Mouse (Mus musculus) G1E (cell line): ENCODE results near the gene Apobec3. TPM values are rescaled to one million over a fixed set of nuclear protein-coding genes. Genes with fewer than 3 reads are reported as not detected.
"Not testable (repeated sequence)": the region's sequence is repeated elsewhere in the genome, so short reads cannot be mapped to it uniquely, and the experiment has no call there.

Source experiments
- ATAC-seq: 2 replicates; pipeline ENCODE4 v1.8.0; 2016; ENCODE audit warnings: mild to moderate bottlenecking; ENCODE audit not compliant: insufficient number of reproducible peaks, poor library complexity, low FRiP score, severe bottlenecking; ENCODE audit errors: extremely low read depth
- DNase-seq: peaks from one replicate; pipeline ENCODE4 v3.0.0; 2012; ENCODE audit warnings: low spot score
- H3K27me3 ChIP-seq: 2 replicates; pipeline ENCODE4 v1.6.1; 2012; ENCODE audit warnings: mild to moderate bottlenecking, low read length, inconsistent platforms; ENCODE audit not compliant: insufficient read depth
- H3K36me3 ChIP-seq: replicated peaks from 2 replicates; pipeline ENCODE3; 2012; ENCODE audit warnings: mild to moderate bottlenecking, inconsistent platforms
- H3K4me1 ChIP-seq: 2 replicates; pipeline ENCODE4 v1.6.1; 2012; ENCODE audit warnings: low read depth, low read length, inconsistent platforms, mixed read lengths; ENCODE audit not compliant: insufficient read depth
- H3K4me3 ChIP-seq: 2 replicates; pipeline ENCODE4 v1.5.1; 2012; ENCODE audit warnings: low read depth, mild to moderate bottlenecking, inconsistent platforms, low read length, moderate library complexity, mixed read lengths
- H3K9me3 ChIP-seq: replicated peaks from 2 replicates; pipeline ENCODE4 v1.6.1; 2012; ENCODE audit warnings: inconsistent platforms
- CTCF ChIP-seq: IDR thresholded peaks from 2 replicates; pipeline ENCODE4 v1.5.1; 2012; ENCODE audit warnings: low read depth, low read length, inconsistent platforms, mixed read lengths
- GATA1 ChIP-seq: IDR thresholded peaks from 2 replicates; pipeline ENCODE4 v1.6.1; 2012; ENCODE audit warnings: borderline replicate concordance, low read length, inconsistent platforms, mixed read lengths
- GATA2 ChIP-seq: IDR thresholded peaks from 2 replicates; pipeline ENCODE4 v1.6.1; 2012; ENCODE audit warnings: low read depth, low read length, inconsistent platforms, borderline replicate concordance
- POLR2AphosphoS5 ChIP-seq: IDR thresholded peaks from 2 replicates; pipeline ENCODE4 v1.6.1; 2012; ENCODE audit warnings: low read depth, low read length, inconsistent platforms; ENCODE audit not compliant: insufficient replicate concordance
- TAL1 ChIP-seq: conservative IDR thresholded peaks from 2 replicates; pipeline ENCODE4 v1.6.1; 2012; ENCODE audit warnings: low read depth, low read length, inconsistent platforms, mixed read lengths
- polyA plus RNA-seq: library from polyadenylated mRNA; stranded (reverse); fragments of >175 nt; gene quantifications from 2 replicates; pipeline ENCODE4 v1.2.3, GENCODE M21; 2012
- total RNA-seq, 2 experiments: library from RNA; stranded (forward) in 1 of 2; stranded (reverse) in 1 of 2; fragments of 200-1000 nt in 1 of 2; fragments of >200 nt in 1 of 2; fragmentation: Nextera tagmentation in 1 of 2; gene quantifications; 2 replicates each; pipeline ENCODE4 v1.2.3; 2014 to 2017

Gene Apobec3
- total and polyA plus RNA-seq, 3 experiments = 2.6 to 97.1 (median 39.8) TPM

GRCm38 (mm10) chr15:79899828-79900510 lies 8.5 kb downstream of the Apobec3 start:
- DNase-seq (no peak), ATAC-seq (no peak)
- Histone ChIP-seq H3K4me3 (no peak overlapping the region), H3K27me3 (no peaks in the 10 kb centered on the region), H3K9me3 (no peaks in the 10 kb centered on the region), H3K4me1 (peaks cover 10% of the 10 kb centered on the region), H3K36me3 (peaks cover 58% of the 10 kb centered on the region)
- TF ChIP-seq GATA2 (no peak), TAL1 (no peak), POLR2AphosphoS5 (no peak), CTCF (no peak), GATA1 (no peak)

- Histone ChIP-seq H3K27me3 (no peaks in the 10 kb centered on the region), H3K36me3 (peaks cover 66% of the 10 kb centered on the region), H3K4me1 (peaks cover 6% of the 10 kb centered on the region), H3K4me3 (no peak overlapping the region), H3K9me3 (no peaks in the 10 kb centered on the region)
- DNase-seq = no peak
- TF ChIP-seq GATA1 (no peak), CTCF (no peak), POLR2AphosphoS5 (no peak), GATA2 (no peak), TAL1 (no peak)
- ATAC-seq = no peak
These were observed 9.3 kb downstream of the Apobec3 start for GRCm38 (mm10) chr15:79900751-79901150.

- Histone ChIP-seq H3K4me1 (peaks cover 2% of the 10 kb centered on the region; the same call in 1 of the 2 replicates), H3K9me3 (no peaks in the 10 kb centered on the region), H3K4me3 (no peak overlapping the region), H3K27me3 (no peaks in the 10 kb centered on the region), H3K36me3 (peaks cover 71% of the 10 kb centered on the region)
- ATAC-seq = no peak
- no peak for TF ChIP-seq GATA1
- no peak for TF ChIP-seq POLR2AphosphoS5
- TF ChIP-seq CTCF = no peak
- TF ChIP-seq GATA2 = no peak
- no peak for TF ChIP-seq TAL1
- DNase-seq = no peak
These were observed 9.9 kb downstream of the Apobec3 start for GRCm38 (mm10) chr15:79901399-79901798.

- H3K36me3 ChIP-seq = peaks cover 71% of the 10 kb centered on the region
- H3K4me3 ChIP-seq, DNase-seq, H3K27me3 ChIP-seq, H3K4me1 ChIP-seq, H3K9me3 ChIP-seq, ATAC-seq: not testable (repeated sequence)
These were observed 11.6 kb downstream of the Apobec3 start for GRCm38 (mm10) chr15:79903081-79903480.

- TF ChIP-seq TAL1 (no peak), GATA2 (no peak), GATA1 (no peak), POLR2AphosphoS5 (no peak), CTCF (no peak)
- no peak for DNase-seq
- Histone ChIP-seq H3K4me3 (no peak overlapping the region), H3K4me1 (no peaks in the 10 kb centered on the region), H3K9me3 (no peaks in the 10 kb centered on the region), H3K27me3 (no peaks in the 10 kb centered on the region), H3K36me3 (peaks cover 62% of the 10 kb centered on the region)
- ATAC-seq = no peak
These were observed 12.5 kb downstream of the Apobec3 start for GRCm38 (mm10) chr15:79903963-79904362.

- H3K4me3 ChIP-seq, DNase-seq, H3K27me3 ChIP-seq, ATAC-seq, H3K9me3 ChIP-seq, H3K4me1 ChIP-seq: not testable (repeated sequence)
- peaks cover 60% of the 10 kb centered on the region for H3K36me3 ChIP-seq
These were observed 13.2 kb downstream of the Apobec3 start for GRCm38 (mm10) chr15:79904678-79905077.

GRCm38 (mm10) chr15:79905211-79905610 lies 13.8 kb downstream of the Apobec3 start:
- Histone ChIP-seq H3K4me1 (no peaks in the 10 kb centered on the region), H3K27me3 (no peaks in the 10 kb centered on the region), H3K9me3 (no peaks in the 10 kb centered on the region), H3K4me3 (no peak overlapping the region), H3K36me3 (peaks cover 58% of the 10 kb centered on the region)
- DNase-seq (no peak), ATAC-seq (no peak)
- TF ChIP-seq TAL1 (no peak), GATA2 (no peak), POLR2AphosphoS5 (no peak), GATA1 (no peak), CTCF (no peak)
